Mouse (Mus musculus): Measurements from ENCODE around the gene Yjefn3. TPM values are rescaled to one million over a fixed set of nuclear protein-coding genes. Genes with fewer than 3 reads are reported as not detected.

Yjefn3 gene
- polyA plus RNA-seq, 1 experiment, result not detected

DNA sequence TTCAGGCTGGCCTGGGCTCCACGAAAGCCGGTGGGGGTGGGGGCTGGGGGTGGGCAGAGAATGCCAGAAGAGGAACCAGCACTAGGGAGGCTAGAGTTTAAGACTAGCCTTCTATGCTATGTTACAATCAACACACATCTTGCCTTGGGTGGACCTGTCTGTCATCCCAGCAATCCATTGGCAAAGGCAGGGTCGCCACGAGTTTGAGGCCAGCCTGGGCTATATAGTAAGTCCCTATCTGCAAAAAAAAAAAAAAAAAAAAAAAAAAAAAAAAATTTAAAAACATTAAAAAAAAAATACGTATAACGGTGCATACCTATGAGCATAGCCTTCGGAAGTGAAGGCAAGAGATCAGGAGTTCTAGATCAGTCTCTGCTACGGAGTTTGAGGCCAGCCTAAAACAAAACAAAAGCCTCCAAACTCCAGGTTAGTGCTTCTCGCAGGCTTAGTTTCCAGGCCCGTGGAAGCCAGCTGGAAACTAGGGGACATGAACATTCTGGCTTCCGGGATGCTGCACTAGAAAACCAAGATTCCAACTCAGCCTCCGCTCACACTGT is 1.5 kb downstream of the Yjefn3 start:
- Histone ChIP-seq H3K4me3 (ENCODE audit: insufficient read depth, low read depth, low read length) (peak overlapping the region; percentile 80), H3K4me1 (ENCODE audit: control insufficient read depth, insufficient read depth, low read length) (peaks cover 36% of the 10 kb centered on the region), H3K27ac (ENCODE audit: insufficient read depth, low read depth, low read length) (peak overlapping the region; percentile 81)
- 12% methylated on average over 12 of the region's 12 CpGs for WGBS
- TF ChIP-seq POLR2A (IDR thresholded peaks at IDR 0.05; ENCODE audit: insufficient read depth, low read depth, low read length) (no peak), CTCF (IDR thresholded peaks at IDR 0.05; ENCODE audit: insufficient read depth, low read depth, low read length) (no peak)

DNA sequence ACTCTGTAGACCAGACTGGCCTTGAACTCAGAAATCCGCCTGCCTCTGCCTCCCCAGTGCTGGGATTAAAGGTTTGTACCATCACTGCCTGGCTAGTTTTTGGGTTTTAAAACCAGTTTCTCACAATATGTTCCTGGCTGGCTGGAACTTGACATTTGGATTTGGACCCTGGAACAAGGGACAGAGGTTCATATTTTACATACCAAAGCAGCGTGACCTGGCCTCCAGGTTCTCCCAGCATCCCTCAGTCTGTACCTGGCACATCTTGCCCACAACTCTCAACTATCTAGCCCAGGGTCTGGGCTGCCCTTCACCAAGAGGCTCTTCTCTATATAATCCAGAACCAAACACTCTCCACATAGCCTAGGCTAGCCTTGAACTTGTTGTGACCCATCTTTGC is 2.6 kb downstream of the Yjefn3 start:
- Histone ChIP-seq H3K27ac (ENCODE audit: insufficient read depth, low read depth, low read length) (no peak overlapping the region), H3K4me3 (ENCODE audit: insufficient read depth, low read depth, low read length) (no peak overlapping the region), H3K4me1 (ENCODE audit: control insufficient read depth, insufficient read depth, low read length) (peaks cover 45% of the 10 kb centered on the region)
- 96% methylated on average over 2 of the region's 2 CpGs for WGBS
- no peak for TF ChIP-seq CTCF (IDR thresholded peaks at IDR 0.05; ENCODE audit: insufficient read depth, low read depth, low read length)
- TF ChIP-seq POLR2A (IDR thresholded peaks at IDR 0.05; ENCODE audit: insufficient read depth, low read depth, low read length), result no peak

- H3K4me3 ChIP-seq (ENCODE audit: insufficient read depth, low read depth, low read length), result no peak overlapping the region
- TF ChIP-seq POLR2A (IDR thresholded peaks at IDR 0.05; ENCODE audit: insufficient read depth, low read depth, low read length) (no peak), CTCF (IDR thresholded peaks at IDR 0.05; ENCODE audit: insufficient read depth, low read depth, low read length) (no peak)
- H3K27ac ChIP-seq (ENCODE audit: insufficient read depth, low read depth, low read length), result no peak overlapping the region
- WGBS, result 81% methylated on average over 6 of the region's 6 CpGs
- H3K4me1 ChIP-seq (ENCODE audit: control insufficient read depth, insufficient read depth, low read length), result peaks cover 55% of the 10 kb centered on the region
Measured at GRCm38 (mm10) chr8:69897857-69898256, 4.7 kb downstream of the Yjefn3 start.

GRCm38 (mm10) chr8:69895772-69896451 is 6.6 kb downstream of the Yjefn3 start:
- 62% methylated on average over 4 of the region's 4 CpGs for WGBS
- Histone ChIP-seq H3K27ac (ENCODE audit: insufficient read depth, low read depth, low read length) (no peak overlapping the region), H3K4me1 (ENCODE audit: control insufficient read depth, insufficient read depth, low read length) (peaks cover 46% of the 10 kb centered on the region), H3K4me3 (ENCODE audit: insufficient read depth, low read depth, low read length) (no peak overlapping the region)
- TF ChIP-seq POLR2A (IDR thresholded peaks at IDR 0.05; ENCODE audit: insufficient read depth, low read depth, low read length), result no peak
- TF ChIP-seq CTCF (IDR thresholded peaks at IDR 0.05; ENCODE audit: insufficient read depth, low read depth, low read length), result no peak

- 44% methylated on average over 6 of the region's 6 CpGs for WGBS
- Histone ChIP-seq H3K27ac (ENCODE audit: insufficient read depth, low read depth, low read length) (no peak overlapping the region), H3K4me1 (ENCODE audit: control insufficient read depth, insufficient read depth, low read length) (peaks cover 47% of the 10 kb centered on the region), H3K4me3 (ENCODE audit: insufficient read depth, low read depth, low read length) (no peak overlapping the region)
- TF ChIP-seq CTCF (IDR thresholded peaks at IDR 0.05; ENCODE audit: insufficient read depth, low read depth, low read length) (no peak), POLR2A (IDR thresholded peaks at IDR 0.05; ENCODE audit: insufficient read depth, low read depth, low read length) (no peak)
Measured at GRCm38 (mm10) chr8:69894836-69895332, 7.6 kb downstream of the Yjefn3 start.

DNA sequence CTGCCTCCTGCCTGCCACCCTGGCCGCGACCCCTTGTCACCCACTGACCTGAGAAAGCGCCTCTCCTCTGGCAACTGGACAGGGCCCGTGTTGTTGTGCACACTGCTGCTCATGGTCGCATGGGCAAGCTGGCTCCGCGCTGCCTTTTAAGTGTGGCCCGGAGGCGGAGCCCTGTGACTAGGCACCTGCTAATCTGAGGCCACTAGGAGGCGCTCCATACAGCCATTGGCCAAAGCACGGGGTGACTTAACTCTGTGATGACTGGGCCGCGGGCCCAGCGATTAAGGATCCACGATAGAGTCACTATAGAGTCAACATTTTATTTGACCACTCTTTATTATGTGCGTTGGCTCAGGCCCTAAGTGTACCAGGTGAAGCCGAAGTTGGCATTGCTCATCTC is 8.6 kb downstream of the Yjefn3 start:
- WGBS, result 33% methylated on average over 17 of the region's 17 CpGs
- H3K27ac ChIP-seq (ENCODE audit: insufficient read depth, low read depth, low read length), result no peak overlapping the region
- peaks cover 51% of the 10 kb centered on the region for H3K4me1 ChIP-seq (ENCODE audit: control insufficient read depth, insufficient read depth, low read length)
- TF ChIP-seq CTCF (IDR thresholded peaks at IDR 0.05; ENCODE audit: insufficient read depth, low read depth, low read length) (peak; percentile 48; the same call in 1 of the 2 replicates), POLR2A (IDR thresholded peaks at IDR 0.05; ENCODE audit: insufficient read depth, low read depth, low read length) (no peak)
- no peak overlapping the region for H3K4me3 ChIP-seq (ENCODE audit: insufficient read depth, low read depth, low read length)

- peaks cover 66% of the 10 kb centered on the region for H3K4me1 ChIP-seq (ENCODE audit: control insufficient read depth, insufficient read depth, low read length)
Measured at GRCm38 (mm10) chr8:69890813-69891241, 11.7 kb downstream of the Yjefn3 start.

DNA sequence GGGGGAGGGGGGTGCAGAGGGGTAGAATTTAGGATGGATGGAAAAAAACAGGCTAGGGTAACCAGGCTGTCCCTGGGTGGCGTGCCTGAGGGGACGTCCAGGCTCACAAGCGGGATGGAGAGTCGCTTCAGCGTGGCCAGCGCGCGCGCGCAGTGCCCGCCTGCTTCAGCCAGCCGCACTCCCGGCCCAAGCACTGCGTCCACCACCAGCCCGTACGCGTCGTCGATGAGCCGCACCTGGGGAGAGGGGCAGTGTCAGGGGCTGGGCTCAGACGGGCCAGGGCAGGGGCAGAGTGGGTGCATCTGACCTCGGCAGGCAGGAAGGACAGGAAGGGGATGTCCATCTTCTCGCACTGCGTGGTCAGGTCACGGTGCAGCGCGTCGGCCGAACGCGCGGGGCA is 13.6 kb downstream of the Yjefn3 start:
- Histone ChIP-seq H3K4me3 (ENCODE audit: insufficient read depth, low read depth, low read length) (peak overlapping the region; percentile 27; the same call in 1 of the 2 replicates), H3K27ac (ENCODE audit: insufficient read depth, low read depth, low read length) (no peak overlapping the region), H3K4me1 (ENCODE audit: control insufficient read depth, insufficient read depth, low read length) (peaks cover 54% of the 10 kb centered on the region)
- TF ChIP-seq POLR2A (IDR thresholded peaks at IDR 0.05; ENCODE audit: insufficient read depth, low read depth, low read length) (no peak), CTCF (IDR thresholded peaks at IDR 0.05; ENCODE audit: insufficient read depth, low read depth, low read length) (no peak)
- 13% methylated on average over 32 of the region's 32 CpGs for WGBS

More at GRCm38 (mm10) chr8:69890813-69891241, 11.7 kb downstream of the Yjefn3 start:
- WGBS, result 32% methylated on average over 19 of the region's 19 CpGs
- TF ChIP-seq CTCF (IDR thresholded peaks at IDR 0.05; ENCODE audit: insufficient read depth, low read depth, low read length) (peak; percentile 69), POLR2A (IDR thresholded peaks at IDR 0.05; ENCODE audit: insufficient read depth, low read depth, low read length) (no peak)
- H3K4me3 ChIP-seq (ENCODE audit: insufficient read depth, low read depth, low read length), result no peak overlapping the region
- H3K27ac ChIP-seq (ENCODE audit: insufficient read depth, low read depth, low read length), result no peak overlapping the region

DNA sequence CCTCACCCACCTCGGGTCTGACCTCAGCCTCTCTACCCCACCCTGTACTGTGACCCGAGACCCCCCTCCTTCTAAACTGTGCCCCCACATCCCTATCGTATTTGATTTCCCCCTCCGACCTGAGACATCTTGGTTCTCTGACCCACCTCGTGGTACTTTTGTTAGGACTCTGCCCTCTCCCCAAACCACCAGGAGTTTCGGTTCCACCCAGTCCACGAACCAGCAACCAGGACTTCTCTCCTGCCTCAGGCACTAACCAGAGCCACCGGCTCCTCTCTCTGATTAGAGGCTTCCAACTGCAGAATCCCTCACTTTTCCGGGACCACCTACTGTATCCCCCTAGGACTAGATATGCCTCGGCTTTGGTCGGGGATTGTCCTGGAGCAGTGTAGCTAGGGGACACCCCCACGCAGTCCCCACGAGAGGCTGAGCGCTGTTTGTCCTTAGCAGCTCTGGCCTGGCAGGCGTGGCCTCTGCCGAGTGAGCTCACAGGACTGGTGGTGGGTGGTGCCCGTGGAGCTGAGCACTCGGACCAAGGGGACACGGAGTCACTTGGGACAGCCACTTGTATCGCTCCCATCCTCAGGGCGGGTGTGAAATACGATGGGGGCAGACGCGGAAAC is 14.2 kb downstream of the Yjefn3 start:
- Histone ChIP-seq H3K4me3 (ENCODE audit: insufficient read depth, low read depth, low read length) (peak overlapping the region; percentile 27; the same call in 1 of the 2 replicates), H3K4me1 (ENCODE audit: control insufficient read depth, insufficient read depth, low read length) (peaks cover 50% of the 10 kb centered on the region), H3K27ac (ENCODE audit: insufficient read depth, low read depth, low read length) (no peak overlapping the region)
- TF ChIP-seq CTCF (IDR thresholded peaks at IDR 0.05; ENCODE audit: insufficient read depth, low read depth, low read length), result no peak
- TF ChIP-seq POLR2A (IDR thresholded peaks at IDR 0.05; ENCODE audit: insufficient read depth, low read depth, low read length), result no peak
- WGBS, result 13% methylated on average over 24 of the region's 24 CpGs
